Mouse (Mus musculus) retina, postnatal 7 days (tissue): Measurements from ENCODE around the gene Gm13030.
"Not testable (repeated sequence)": the region's sequence is repeated elsewhere in the genome, so short reads cannot be mapped to it uniquely, and the experiment has no call there.

Experiments
- DNase-seq: peaks from one replicate; pipeline ENCODE4 v3.0.0-alpha.2; 2012; ENCODE audit warnings: low read depth, low spot score

The Gm13030 gene

DNA sequence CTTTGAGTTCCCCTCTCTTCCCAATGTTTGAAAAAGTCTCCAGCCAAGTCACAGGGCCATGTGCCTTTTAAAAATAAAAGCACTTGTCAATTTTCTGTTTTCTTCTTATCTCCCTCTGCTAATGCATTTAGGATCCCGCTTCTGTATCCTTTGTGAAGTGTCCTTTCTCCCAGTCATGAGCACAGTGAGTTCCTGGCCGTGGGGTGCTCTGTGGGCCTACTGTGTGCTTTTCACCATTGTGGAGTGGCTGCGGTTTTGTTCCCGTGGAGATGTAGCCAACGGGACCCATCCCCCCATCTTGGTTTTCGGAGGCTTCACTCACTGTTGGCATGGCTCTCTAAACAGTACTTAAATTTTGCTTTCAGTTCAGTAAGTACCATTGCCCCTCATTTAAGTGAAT, 7.8 kb downstream of the Gm13030 start:
- no peak for DNase-seq

GRCm38 (mm10) chr4:138865092-138865491, 8.7 kb downstream of the Gm13030 start:
- DNase-seq, result no peak

GRCm38 (mm10) chr4:138863344-138863998, 10.3 kb downstream of the Gm13030 start, which contains the start of gene Pla2g5:
Gene Pla2g5, minus strand, starts transcription at chr4:138863482.
- no peak for DNase-seq

GRCm38 (mm10) chr4:138859728-138860127, 14.0 kb downstream of the Gm13030 start:
- DNase-seq, result peak; percentile 76

GRCm38 (mm10) chr4:138859245-138859644, 14.5 kb downstream of the Gm13030 start:
- DNase-seq, result peak; percentile 43

- no peak for DNase-seq
Measured at GRCm38 (mm10) chr4:138858446-138858845, 15.3 kb downstream of the Gm13030 start.

DNA sequence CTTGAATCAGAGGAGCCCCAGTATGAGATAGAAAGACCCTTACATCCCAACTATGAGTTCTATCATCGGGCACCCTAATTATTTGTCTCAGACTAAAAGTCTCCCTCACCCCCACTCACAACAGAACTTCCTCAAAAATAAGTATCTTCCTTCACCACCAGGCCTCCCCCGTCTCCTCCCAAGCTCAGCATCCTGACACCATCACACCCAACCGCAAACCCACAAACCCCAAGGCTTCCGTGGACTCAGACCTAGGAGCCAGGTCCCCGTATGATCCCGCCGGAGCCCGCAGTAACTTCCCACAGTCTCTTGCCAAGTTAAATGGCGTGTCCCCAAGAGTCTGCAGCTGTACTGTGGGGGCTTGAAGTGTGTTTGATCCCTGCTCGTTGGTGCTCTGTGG, 16.2 kb downstream of the Gm13030 start:
- DNase-seq, result no peak

DNA sequence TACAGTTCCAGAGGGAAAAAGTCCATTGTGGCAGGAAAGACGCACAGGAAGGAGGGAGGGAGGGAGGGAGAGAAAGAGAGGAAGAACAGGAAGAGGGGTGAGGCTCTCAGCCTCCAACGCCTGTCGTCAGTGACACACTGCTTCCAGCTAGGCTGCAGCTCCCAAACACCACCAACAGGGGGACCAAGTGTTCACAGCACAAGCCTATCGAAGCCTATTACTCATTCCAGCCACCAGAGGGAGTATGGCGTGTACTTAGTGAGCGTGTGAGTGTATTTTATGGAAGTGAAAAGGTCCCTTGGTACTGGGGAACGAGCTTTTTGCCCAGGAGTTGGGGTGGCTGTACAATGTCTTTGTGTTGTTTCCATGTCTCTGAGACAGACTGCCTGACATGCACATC, 17.3 kb downstream of the Gm13030 start:
- DNase-seq, result peak; percentile 86

DNA sequence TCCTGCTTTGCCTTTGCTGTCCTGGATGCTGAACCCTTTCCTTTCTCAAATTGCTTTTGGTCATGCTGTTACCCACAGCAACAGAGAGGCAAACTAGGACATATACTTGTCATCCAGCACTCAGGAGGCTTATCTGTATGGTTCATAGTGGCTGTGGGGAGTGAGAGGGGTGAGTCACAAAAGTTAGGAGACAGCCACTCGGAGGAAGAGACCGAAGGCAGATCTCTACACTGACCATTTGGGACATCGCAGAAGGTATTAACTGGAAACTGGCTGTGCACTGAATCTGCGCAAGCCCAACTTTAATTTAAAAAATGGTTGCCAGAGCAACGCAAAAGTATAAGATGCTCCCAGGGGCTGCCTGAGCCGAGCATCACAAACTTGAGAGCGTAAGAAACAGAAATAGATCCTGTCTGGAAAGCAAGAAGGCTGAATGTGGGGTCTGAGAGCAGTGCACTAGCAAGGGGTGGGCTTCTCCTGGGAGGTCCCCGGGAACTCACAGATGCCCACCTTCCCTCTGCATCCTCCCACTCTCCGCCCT, 18.6 kb downstream of the Gm13030 start:
- DNase-seq, result no peak

- no peak for DNase-seq
Measured at GRCm38 (mm10) chr4:138852961-138853360, 20.8 kb downstream of the Gm13030 start.

GRCm38 (mm10) chr4:138851463-138851862, 22.3 kb downstream of the Gm13030 start:
- peak; percentile 72 for DNase-seq

DNA sequence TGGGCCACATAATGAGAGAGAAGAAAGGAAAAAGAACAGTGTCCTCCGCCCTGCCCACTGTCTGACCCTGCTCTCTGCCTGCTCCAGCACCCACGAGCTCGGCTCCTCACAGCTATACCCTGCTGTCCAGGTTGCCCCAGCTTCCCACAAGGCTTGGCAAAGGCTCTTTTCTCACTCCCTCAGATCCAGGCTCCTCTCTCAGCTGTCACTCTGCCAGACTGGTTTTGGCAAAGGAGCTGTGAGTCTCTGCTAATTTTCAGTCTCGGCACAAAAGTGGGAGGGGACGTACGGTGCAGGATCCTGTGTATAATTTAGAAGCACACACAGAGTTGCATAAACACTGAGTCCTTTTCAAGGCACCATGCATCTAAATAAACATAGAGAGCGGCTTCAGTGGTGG, 32.4 kb downstream of the Gm13030 start:
- no peak for DNase-seq

DNA sequence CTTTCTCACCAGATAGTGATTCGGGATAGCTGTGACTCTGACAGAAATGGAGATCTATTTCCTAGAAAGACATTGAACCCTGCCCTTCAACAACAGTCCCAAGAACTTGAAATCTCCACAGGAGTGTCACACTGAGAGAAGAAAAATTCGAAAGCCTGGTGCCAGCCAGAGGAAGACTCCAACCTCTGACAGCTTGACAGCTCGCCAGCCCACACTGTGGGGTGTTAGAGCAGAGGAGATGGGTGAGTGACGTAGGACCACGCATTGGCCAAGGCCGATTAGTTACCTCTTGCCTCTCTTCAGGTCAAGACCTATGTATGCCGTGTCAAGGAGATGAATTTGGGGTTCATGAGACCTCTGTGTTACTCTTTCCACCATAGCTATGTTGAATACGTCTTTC, 33.0 kb downstream of the Gm13030 start:
- no peak for DNase-seq

GRCm38 (mm10) chr4:138839806-138840205, 34.0 kb downstream of the Gm13030 start:
- no peak for DNase-seq

GRCm38 (mm10) chr4:138827147-138827546, 46.6 kb downstream of the Gm13030 start:
- no peak for DNase-seq

DNA sequence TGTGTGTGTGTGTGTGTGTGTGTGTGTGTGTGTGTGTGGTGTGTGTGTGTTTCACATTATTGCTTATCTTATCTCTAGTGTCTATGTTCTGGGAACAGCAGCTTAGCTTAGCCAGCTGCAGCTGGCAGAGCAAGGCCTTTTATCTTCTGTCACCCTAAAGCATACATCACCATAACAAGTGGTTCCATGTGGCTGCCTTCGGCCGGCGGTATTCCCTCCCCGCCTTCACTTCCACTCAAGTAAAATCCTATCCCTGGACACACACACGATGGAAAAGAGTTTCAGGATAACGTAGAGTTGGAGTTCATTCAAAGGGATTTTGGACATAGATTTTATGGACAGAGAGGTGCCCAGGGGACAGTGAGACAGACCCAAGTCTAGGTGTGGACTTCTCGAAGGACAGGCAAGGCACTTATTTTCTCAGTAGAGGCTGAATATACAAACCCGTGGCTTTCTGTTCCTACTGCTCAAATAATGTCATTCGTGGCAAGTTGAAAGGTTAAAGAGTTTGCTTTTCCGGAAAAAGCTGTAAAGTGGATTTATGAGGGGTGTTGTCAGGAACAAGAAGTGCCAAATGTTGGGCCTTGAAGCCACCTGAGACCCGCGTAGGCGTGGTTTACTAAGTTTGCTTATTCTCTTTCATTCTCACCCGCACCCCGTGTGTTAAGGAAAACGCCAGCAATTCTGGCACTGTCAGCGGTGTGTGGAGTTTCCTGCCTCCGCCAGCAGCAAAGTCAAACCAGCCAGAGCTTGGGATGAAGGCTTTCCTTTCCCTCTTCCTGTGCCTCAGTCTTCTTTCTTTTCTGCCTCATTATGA, 47.8 kb downstream of the Gm13030 start:
- no peak for DNase-seq

GRCm38 (mm10) chr4:138824660-138825059, 49.1 kb downstream of the Gm13030 start:
- no peak for DNase-seq

DNA sequence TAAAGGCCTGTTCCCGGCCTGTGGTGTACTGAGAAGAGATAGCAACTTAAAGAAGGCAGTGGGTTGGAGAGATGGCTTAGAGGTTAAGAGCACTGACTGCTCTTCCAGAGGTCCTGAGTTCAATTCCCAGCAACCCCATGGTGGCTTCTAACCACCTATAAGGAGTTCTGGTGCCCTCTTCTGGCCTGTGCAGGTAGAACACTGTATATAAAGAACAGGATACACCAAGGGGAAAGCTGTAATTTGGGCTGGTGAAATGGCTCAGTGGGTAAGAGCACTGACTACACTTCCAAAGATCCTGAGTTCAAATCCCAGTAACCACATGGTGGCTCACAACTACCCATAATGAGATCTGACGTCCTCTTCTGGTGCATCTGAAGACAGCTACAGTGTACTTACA, 49.6 kb downstream of the Gm13030 start:
- DNase-seq, result not testable (repeated sequence)

- DNase-seq, result no peak
Measured at GRCm38 (mm10) chr4:138821036-138821435, 52.7 kb downstream of the Gm13030 start.
